Mouse (Mus musculus) kidney, embryonic 16.5 days (tissue): ENCODE data around the gene Ifi214. TPM values are rescaled to one million over a fixed set of nuclear protein-coding genes. Genes with fewer than 3 reads are reported as not detected.
"Not testable (repeated sequence)": the region's sequence is repeated elsewhere in the genome, so short reads cannot be mapped to it uniquely, and the experiment has no call there.

Source experiments
- ATAC-seq: fragments of 200-750 bp; cut with Nextera tagmentation; 2 replicates; pipeline ENCODE4 v1.8.0; 2017; ENCODE audit warnings: moderate TSS enrichment; ENCODE audit not compliant: low FRiP score, low TSS enrichment
- H3K27ac ChIP-seq: fragments of 300-500 bp; sonication (generic); 2 replicates; pipeline ENCODE4 v1.5.1; 2014; ENCODE audit warnings: low read length
- H3K27me3 ChIP-seq: fragments of 300-500 bp; sonication (generic); 2 replicates; pipeline ENCODE4 v1.6.1; 2014; ENCODE audit warnings: low read length, control low read depth, mixed read lengths; ENCODE audit not compliant: insufficient read depth
- H3K36me3 ChIP-seq: fragments of 300-500 bp; sonication (generic); 2 replicates; pipeline ENCODE4 v1.6.1; 2014; ENCODE audit warnings: low read length, control low read depth, mixed read lengths; ENCODE audit not compliant: insufficient read depth
- H3K4me1 ChIP-seq: fragments of 300-500 bp; sonication (generic); 2 replicates; pipeline ENCODE4 v1.6.1; 2014; ENCODE audit warnings: low read length, control low read depth, mixed read lengths; ENCODE audit not compliant: insufficient read depth
- H3K4me2 ChIP-seq: fragments of 300-500 bp; sonication (generic); replicated peaks from 2 replicates; pipeline ENCODE4 v1.6.1; 2014; ENCODE audit warnings: low read depth, low read length
- H3K4me3 ChIP-seq: fragments of 300-500 bp; sonication (generic); 2 replicates; pipeline ENCODE4 v1.5.1; 2014; ENCODE audit warnings: mild to moderate bottlenecking, low read length
- H3K9ac ChIP-seq: fragments of 300-500 bp; sonication (generic); replicated peaks from 2 replicates; pipeline ENCODE4 v1.6.1; 2014; ENCODE audit warnings: low read length
- H3K9me3 ChIP-seq: fragments of 300-500 bp; sonication (generic); 2 replicates; pipeline ENCODE4 v1.6.1; 2016; ENCODE audit warnings: low read length, control low read depth
- WGBS: fragments of 180-500 bp; shearing (Covaris S2); extraction: QIAGEN DNeasy Blood & Tissue Kit; methylation state at CpG from one replicate; pipeline ENCODE4 v1.1.7; 2014; 5-methylcytosine and 5-hydroxymethylcytosine counted together
- polyA plus RNA-seq: library from polyadenylated mRNA; unstranded; fragments of >200 nt; fragmentation: Nextera tagmentation; extraction: Ambion mirVana; gene quantifications from 2 replicates; pipeline ENCODE4 v1.2.1, GENCODE M21; 2015

Ifi214 gene
- not detected in 2 replicates for polyA plus RNA-seq

- WGBS, result 87% methylated on average over 3 of the region's 3 CpGs
- not testable (repeated sequence) for H3K36me3 ChIP-seq, H3K9ac ChIP-seq, H3K27ac ChIP-seq, H3K4me2 ChIP-seq, H3K27me3 ChIP-seq, ATAC-seq, H3K4me1 ChIP-seq, H3K9me3 ChIP-seq, H3K4me3 ChIP-seq
Observed at GRCm38 (mm10) chr1:173535791-173536190, at the start of gene Ifi214. TSS of gene Ifi214 (minus strand) at chr1:173535957.

GRCm38 (mm10) chr1:173579921-173580585 is 44.3 kb upstream of the Ifi214 start:
- ATAC-seq, result no peak
- no peaks in the 10 kb centered on the region for H3K36me3 ChIP-seq
- no peak overlapping the region for H3K4me2 ChIP-seq
- H3K4me1 ChIP-seq, result no peaks in the 10 kb centered on the region
- no peak overlapping the region for H3K9ac ChIP-seq
- H3K9me3 ChIP-seq, result peaks cover 35% of the 10 kb centered on the region
- WGBS, result 93% methylated on average over 26 of the region's 26 CpGs
- no peaks in the 10 kb centered on the region for H3K27me3 ChIP-seq
- H3K27ac ChIP-seq, result no peak overlapping the region
- H3K4me3 ChIP-seq, result no peak overlapping the region

GRCm38 (mm10) chr1:173579079-173579478 is 43.3 kb upstream of the Ifi214 start:
- H3K4me2 ChIP-seq, result no peak overlapping the region
- H3K4me3 ChIP-seq, result no peak overlapping the region
- no peaks in the 10 kb centered on the region for H3K4me1 ChIP-seq
- H3K27me3 ChIP-seq, result no peaks in the 10 kb centered on the region
- no peaks in the 10 kb centered on the region for H3K36me3 ChIP-seq
- whole genome bisulfite sequencing, result 92% methylated on average over 9 of the region's 9 CpGs
- H3K27ac ChIP-seq, result no peak overlapping the region
- ATAC-seq, result no peak
- H3K9ac ChIP-seq, result no peak overlapping the region
- peaks cover 35% of the 10 kb centered on the region for H3K9me3 ChIP-seq

GRCm38 (mm10) chr1:173550491-173551050 is 14.8 kb upstream of the Ifi214 start:
- 76% methylated on average over 5 of the region's 5 CpGs for WGBS
- not testable (repeated sequence) for H3K27ac ChIP-seq, H3K4me1 ChIP-seq

GRCm38 (mm10) chr1:173548798-173549197 is 13.0 kb upstream of the Ifi214 start:
- not testable (repeated sequence) for H3K4me3 ChIP-seq, H3K9me3 ChIP-seq, ATAC-seq, H3K27me3 ChIP-seq, H3K4me1 ChIP-seq, H3K4me2 ChIP-seq, H3K27ac ChIP-seq, H3K36me3 ChIP-seq, H3K9ac ChIP-seq
- WGBS, result 72% methylated on average over 3 of the region's 3 CpGs

More at GRCm38 (mm10) chr1:173550491-173551050, 14.8 kb upstream of the Ifi214 start:
- not testable (repeated sequence) for H3K4me3 ChIP-seq, ATAC-seq, H3K27me3 ChIP-seq, H3K9ac ChIP-seq, H3K4me2 ChIP-seq, H3K9me3 ChIP-seq, H3K36me3 ChIP-seq

GRCm38 (mm10) chr1:173521452-173521851 is 14.3 kb downstream of the Ifi214 start:
- Histone ChIP-seq H3K27me3 (no peaks in the 10 kb centered on the region), H3K36me3 (no peaks in the 10 kb centered on the region), H3K4me3 (no peak overlapping the region), H3K9me3 (no peaks in the 10 kb centered on the region), H3K4me1 (no peaks in the 10 kb centered on the region), H3K9ac (no peak overlapping the region), H3K4me2 (no peak overlapping the region), H3K27ac (no peak overlapping the region)
- ATAC-seq, result no peak

- not testable (repeated sequence) for H3K4me2 ChIP-seq, H3K9me3 ChIP-seq, H3K4me1 ChIP-seq, H3K27ac ChIP-seq, H3K36me3 ChIP-seq, H3K27me3 ChIP-seq, H3K4me3 ChIP-seq, H3K9ac ChIP-seq, ATAC-seq
- WGBS, result 93% methylated on average over 2 of the region's 2 CpGs
Observed at GRCm38 (mm10) chr1:173510595-173510994, 25.2 kb downstream of the Ifi214 start.

- H3K36me3 ChIP-seq, ATAC-seq, H3K9ac ChIP-seq, H3K4me3 ChIP-seq, H3K27ac ChIP-seq, H3K27me3 ChIP-seq, H3K4me1 ChIP-seq, H3K4me2 ChIP-seq, H3K9me3 ChIP-seq: not testable (repeated sequence)
Observed at GRCm38 (mm10) chr1:173491483-173491882, 44.3 kb downstream of the Ifi214 start.

- H3K9me3 ChIP-seq, H3K4me2 ChIP-seq, H3K27ac ChIP-seq, H3K4me1 ChIP-seq, H3K9ac ChIP-seq, H3K27me3 ChIP-seq, ATAC-seq, H3K4me3 ChIP-seq, H3K36me3 ChIP-seq: not testable (repeated sequence)
- WGBS, result 74% methylated on average over 3 of the region's 3 CpGs
Observed at GRCm38 (mm10) chr1:173490812-173491480, 44.8 kb downstream of the Ifi214 start, which contains the start of gene Ifi206. TSS of gene Ifi206 (minus strand) at chr1:173491041.

- H3K4me3 ChIP-seq, H3K36me3 ChIP-seq, H3K4me1 ChIP-seq, H3K4me2 ChIP-seq, H3K27me3 ChIP-seq, H3K9ac ChIP-seq, H3K27ac ChIP-seq, H3K9me3 ChIP-seq: not testable (repeated sequence)
- ATAC-seq, result peak; percentile 69
- WGBS, result 57% methylated on average over 3 of the region's 3 CpGs
Observed at GRCm38 (mm10) chr1:173481182-173481574, 54.6 kb downstream of the Ifi214 start.
